Mouse (Mus musculus) forebrain, embryonic 12.5 days (tissue): ENCODE measurements around the gene Hmox1. TPM values are rescaled to one million over a fixed set of nuclear protein-coding genes. Genes with fewer than 3 reads are reported as not detected.
A peak's percentile ranks its signal among the peaks of the same experiment; 100 is the strongest.

Source experiments
- ATAC-seq: fragments of 200-750 bp; cut with Nextera tagmentation; 2 replicates; pipeline ENCODE4 v1.8.0; 2017; ENCODE audit warnings: moderate TSS enrichment; ENCODE audit not compliant: low FRiP score
- H3K27ac ChIP-seq: fragments of 300-500 bp; sonication (generic); 2 replicates; pipeline ENCODE4 v1.5.1; 2016; ENCODE audit warnings: mild to moderate bottlenecking
- H3K27me3 ChIP-seq: fragments of 300-500 bp; sonication (generic); 2 replicates; pipeline ENCODE4 v1.6.1; 2016; ENCODE audit warnings: mild to moderate bottlenecking
- H3K36me3 ChIP-seq: fragments of 300-500 bp; sonication (generic); replicated peaks from 2 replicates; pipeline ENCODE4 v1.6.1; 2016; ENCODE audit warnings: mild to moderate bottlenecking
- H3K4me1 ChIP-seq: fragments of 300-500 bp; sonication (generic); 2 replicates; pipeline ENCODE4 v1.6.1; 2016
- H3K4me2 ChIP-seq: fragments of 300-500 bp; sonication (generic); 2 replicates; pipeline ENCODE4 v1.6.1; 2016; ENCODE audit warnings: mild to moderate bottlenecking, moderate library complexity
- H3K4me3 ChIP-seq: fragments of 300-500 bp; sonication (generic); replicated peaks from 2 replicates; pipeline ENCODE4 v1.5.1; 2016; ENCODE audit warnings: mild to moderate bottlenecking
- H3K9ac ChIP-seq: fragments of 300-500 bp; sonication (generic); 2 replicates; pipeline ENCODE4 v1.6.1; 2016; ENCODE audit warnings: mild to moderate bottlenecking
- H3K9me3 ChIP-seq: fragments of 300-500 bp; sonication (generic); 2 replicates; pipeline ENCODE4 v1.6.1; 2016
- WGBS: fragments of 180-500 bp; shearing (Covaris S2); methylation state at CpG from one replicate; pipeline ENCODE4 v1.1.7; 2016; 5-methylcytosine and 5-hydroxymethylcytosine counted together
- polyA plus RNA-seq: library from polyadenylated mRNA; unstranded; fragments of >200 nt; fragmentation: Nextera tagmentation; extraction: Ambion mirVana; gene quantifications from 2 replicates; pipeline ENCODE4 v1.2.1, GENCODE M21; 2016

The Hmox1 gene
- polyA plus RNA-seq, 1 experiment from 2014 or later: 13.2 TPM

GRCm38 (mm10) chr8:75102956-75103355 is 9.5 kb downstream of the Hmox1 start:
- no peak for ATAC-seq
- Histone ChIP-seq H3K9me3 (no peaks in the 10 kb centered on the region), H3K4me2 (no peak overlapping the region), H3K27me3 (no peaks in the 10 kb centered on the region), H3K4me1 (no peaks in the 10 kb centered on the region), H3K4me3 (no peak overlapping the region), H3K9ac (no peak overlapping the region), H3K36me3 (no peaks in the 10 kb centered on the region), H3K27ac (no peak overlapping the region)
- WGBS: 95% methylated on average over 4 of the region's 4 CpGs

GRCm38 (mm10) chr8:75103376-75103878 is 10.0 kb downstream of the Hmox1 start:
- Histone ChIP-seq H3K4me1 (no peaks in the 10 kb centered on the region), H3K4me2 (no peak overlapping the region), H3K27ac (no peak overlapping the region), H3K9ac (no peak overlapping the region), H3K36me3 (no peaks in the 10 kb centered on the region), H3K27me3 (no peaks in the 10 kb centered on the region), H3K9me3 (no peaks in the 10 kb centered on the region), H3K4me3 (no peak overlapping the region)
- 58% methylated on average over 8 of the region's 8 CpGs for WGBS
- no peak for ATAC-seq

DNA sequence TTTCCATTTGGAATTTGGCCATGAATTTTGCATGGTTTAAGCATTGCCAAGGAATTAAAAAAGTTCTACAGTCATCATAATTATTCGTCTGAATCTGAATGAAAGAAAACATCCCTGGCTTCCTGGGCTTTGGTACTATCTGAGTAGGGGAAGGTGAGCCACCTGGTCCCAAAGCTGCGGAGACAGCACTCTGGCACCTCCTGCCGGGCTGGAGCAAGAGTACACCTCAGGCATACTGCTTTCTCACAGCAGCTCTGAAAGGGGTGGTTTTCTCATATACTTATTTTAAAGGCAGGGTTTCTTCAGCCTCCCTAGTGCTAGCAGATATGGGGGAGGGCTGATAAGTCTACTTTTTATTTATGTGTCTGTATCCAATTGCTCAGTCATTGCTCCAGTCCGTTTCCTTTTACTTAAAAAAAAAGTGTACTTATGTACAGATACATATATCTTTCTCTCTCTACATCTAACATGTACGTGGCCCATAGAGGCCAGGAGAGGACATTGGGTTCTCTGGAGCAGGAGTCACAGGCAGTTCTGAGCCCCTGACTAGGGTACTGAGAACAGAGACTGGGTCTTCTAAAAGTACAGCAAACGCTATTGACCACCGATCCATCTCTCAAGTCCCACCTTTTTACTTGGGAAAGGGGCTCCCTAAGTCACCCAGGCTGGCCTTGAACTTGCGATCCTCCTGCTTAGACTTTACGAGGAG is 15.3 kb downstream of the Hmox1 start:
- Histone ChIP-seq H3K36me3 (peaks cover 23% of the 10 kb centered on the region), H3K9me3 (no peaks in the 10 kb centered on the region), H3K27ac (peak overlapping the region; percentile 87), H3K9ac (peak overlapping the region; percentile 77), H3K4me2 (peak overlapping the region; percentile 70), H3K27me3 (no peaks in the 10 kb centered on the region), H3K4me1 (peaks cover 21% of the 10 kb centered on the region), H3K4me3 (peak overlapping the region; percentile 76)
- WGBS: under 1% methylated on average over 9 of the region's 9 CpGs
- peak; percentile 72 for ATAC-seq

DNA sequence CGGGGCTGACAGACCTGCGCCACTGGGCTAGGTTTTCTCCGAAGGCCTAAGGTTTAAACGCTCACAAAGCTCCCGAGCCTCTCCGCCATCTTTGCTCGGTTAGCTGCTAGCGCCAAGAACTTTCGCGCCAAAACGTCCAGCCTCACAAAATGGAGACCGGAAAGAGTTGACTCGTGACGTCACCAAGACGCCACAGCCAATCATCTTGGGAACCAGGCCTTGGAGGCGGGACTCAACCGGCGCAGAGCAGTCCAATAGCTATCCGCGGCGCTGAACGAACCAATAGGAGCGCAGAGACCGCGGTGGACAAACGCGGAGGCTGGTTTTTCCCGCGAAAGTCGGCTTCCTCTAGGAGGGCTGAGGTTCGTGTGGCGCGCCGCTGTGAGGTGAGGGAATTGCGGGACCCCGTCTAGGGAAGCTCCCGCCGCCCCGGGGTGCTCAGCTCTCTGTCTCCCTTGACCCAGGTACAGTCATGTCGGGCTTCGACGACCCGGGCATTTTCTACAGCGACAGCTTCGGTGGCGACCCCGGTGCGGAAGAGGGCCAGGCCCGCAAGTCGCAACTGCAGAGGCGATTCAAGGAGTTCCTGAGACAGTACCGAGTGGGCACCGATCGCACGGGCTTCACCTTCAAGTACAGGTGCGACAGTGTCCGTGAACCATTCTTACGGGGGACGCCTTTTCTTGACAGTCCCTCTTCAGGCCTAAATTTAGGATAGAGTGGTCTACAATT is 16.0 kb downstream of the Hmox1 start, which contains the start of gene Mcm5:
Mcm5 (plus strand) TSS at position 334 of the 732 bp plus-strand sequence.
- under 1% methylated on average over 59 of the region's 59 CpGs for WGBS
- no peaks in the 10 kb centered on the region for H3K9me3 ChIP-seq
- peak within 1 kb of the TSS; percentile 87 for H3K27ac ChIP-seq
- peaks cover 21% of the 10 kb centered on the region for H3K4me1 ChIP-seq
- peak within 1 kb of the TSS; percentile 86 for H3K4me2 ChIP-seq
- H3K27me3 ChIP-seq: no peaks in the 10 kb centered on the region
- H3K4me3 ChIP-seq: peak within 1 kb of the TSS; percentile 76
- ATAC-seq: peak; percentile 99
- peaks cover 30% of the 10 kb centered on the region for H3K36me3 ChIP-seq
- H3K9ac ChIP-seq: peak within 1 kb of the TSS; percentile 84

GRCm38 (mm10) chr8:75110093-75110492 is 16.7 kb downstream of the Hmox1 start:
- Histone ChIP-seq H3K4me3 (peak overlapping the region; percentile 76), H3K4me1 (peaks cover 21% of the 10 kb centered on the region), H3K9me3 (no peaks in the 10 kb centered on the region), H3K9ac (peak overlapping the region; percentile 84), H3K27me3 (no peaks in the 10 kb centered on the region), H3K36me3 (peaks cover 37% of the 10 kb centered on the region), H3K4me2 (peak overlapping the region; percentile 86), H3K27ac (no peak overlapping the region)
- 29% methylated on average over 13 of the region's 13 CpGs for WGBS
- ATAC-seq: no peak

GRCm38 (mm10) chr8:75118505-75118904 is 25.1 kb downstream of the Hmox1 start:
- 100% methylated on average over 1 of the region's 1 CpGs for WGBS
- no peak overlapping the region for H3K9ac ChIP-seq
- H3K4me3 ChIP-seq: no peak overlapping the region
- ATAC-seq: no peak
- no peaks in the 10 kb centered on the region for H3K4me1 ChIP-seq
- no peak overlapping the region for H3K4me2 ChIP-seq
- peaks cover 97% of the 10 kb centered on the region for H3K36me3 ChIP-seq
- H3K9me3 ChIP-seq: no peaks in the 10 kb centered on the region
- H3K27ac ChIP-seq: no peak overlapping the region
- no peaks in the 10 kb centered on the region for H3K27me3 ChIP-seq

- Histone ChIP-seq H3K4me3 (no peak overlapping the region), H3K36me3 (peaks cover 97% of the 10 kb centered on the region), H3K4me1 (no peaks in the 10 kb centered on the region), H3K27ac (no peak overlapping the region), H3K27me3 (no peaks in the 10 kb centered on the region), H3K9ac (no peak overlapping the region), H3K4me2 (no peak overlapping the region), H3K9me3 (no peaks in the 10 kb centered on the region)
- 99% methylated on average over 2 of the region's 2 CpGs for WGBS
- no peak for ATAC-seq
Observed at GRCm38 (mm10) chr8:75119287-75119686, 25.9 kb downstream of the Hmox1 start.

DNA sequence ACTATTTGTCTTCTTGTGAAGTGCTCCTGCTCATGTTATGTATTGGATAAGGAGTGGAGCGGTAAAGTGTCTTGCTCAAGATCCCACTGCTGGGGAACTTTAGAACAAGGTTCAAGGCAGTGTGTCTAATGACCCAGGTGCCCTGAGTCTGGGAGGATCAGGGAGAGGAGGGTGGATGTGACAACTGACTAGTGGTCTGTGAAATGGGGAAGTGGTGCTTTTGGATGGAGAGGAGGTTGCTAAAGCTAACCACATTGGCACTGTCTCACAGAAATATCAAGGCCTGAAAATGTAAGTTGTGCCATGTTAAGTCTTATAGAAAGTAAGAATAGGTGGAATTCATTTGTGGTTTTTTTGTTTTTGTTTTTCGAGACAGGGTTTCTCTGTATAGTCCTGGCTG is 26.3 kb downstream of the Hmox1 start:
- Histone ChIP-seq H3K36me3 (peaks cover 98% of the 10 kb centered on the region), H3K4me2 (no peak overlapping the region), H3K9ac (no peak overlapping the region), H3K4me3 (no peak overlapping the region), H3K27me3 (no peaks in the 10 kb centered on the region), H3K4me1 (no peaks in the 10 kb centered on the region), H3K9me3 (no peaks in the 10 kb centered on the region), H3K27ac (no peak overlapping the region)
- WGBS: 96% methylated on average over 2 of the region's 2 CpGs
- no peak for ATAC-seq

GRCm38 (mm10) chr8:75127406-75127805 is 34.0 kb downstream of the Hmox1 start:
- H3K4me1 ChIP-seq: no peaks in the 10 kb centered on the region
- H3K4me2 ChIP-seq: no peak overlapping the region
- H3K9me3 ChIP-seq: no peaks in the 10 kb centered on the region
- no peak for ATAC-seq
- no peak overlapping the region for H3K9ac ChIP-seq
- H3K4me3 ChIP-seq: no peak overlapping the region
- WGBS: 97% methylated on average over 1 of the region's 1 CpGs
- no peak overlapping the region for H3K27ac ChIP-seq
- H3K36me3 ChIP-seq: peaks cover 76% of the 10 kb centered on the region
- H3K27me3 ChIP-seq: no peaks in the 10 kb centered on the region

GRCm38 (mm10) chr8:75132485-75132884 is 39.1 kb downstream of the Hmox1 start:
- no peaks in the 10 kb centered on the region for H3K27me3 ChIP-seq
- no peaks in the 10 kb centered on the region; the same call in 1 of the 2 replicates for H3K4me1 ChIP-seq
- no peak overlapping the region for H3K27ac ChIP-seq
- WGBS: 13% methylated on average over 3 of the region's 3 CpGs
- no peak overlapping the region for H3K4me3 ChIP-seq
- H3K4me2 ChIP-seq: no peak overlapping the region
- H3K36me3 ChIP-seq: peaks cover 25% of the 10 kb centered on the region
- H3K9ac ChIP-seq: no peak overlapping the region
- no peak for ATAC-seq
- no peaks in the 10 kb centered on the region for H3K9me3 ChIP-seq

DNA sequence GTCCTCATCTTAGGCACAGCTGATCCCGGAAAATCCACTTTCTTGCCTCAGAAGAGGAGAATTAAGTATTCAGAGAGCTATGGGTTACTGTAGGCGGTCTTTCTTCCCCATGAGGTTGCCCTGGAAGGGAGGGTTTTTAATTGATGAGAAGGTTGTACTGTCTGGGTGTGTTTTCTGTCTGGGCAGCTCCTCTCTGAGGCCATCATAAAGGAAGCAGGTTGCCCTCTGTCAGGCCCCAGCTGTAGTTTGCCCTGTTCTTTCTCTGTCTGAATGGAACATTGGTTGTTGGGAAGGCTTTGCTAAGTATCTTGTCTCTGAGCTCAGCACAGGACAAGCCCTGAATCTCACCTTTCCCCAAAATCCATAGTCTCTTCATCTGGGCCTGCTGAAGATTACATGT is 40.0 kb downstream of the Hmox1 start:
- Histone ChIP-seq H3K27ac (no peak overlapping the region), H3K4me3 (no peak overlapping the region), H3K4me1 (no peaks in the 10 kb centered on the region; the same call in 1 of the 2 replicates), H3K4me2 (no peak overlapping the region), H3K9ac (no peak overlapping the region), H3K36me3 (peaks cover 19% of the 10 kb centered on the region), H3K9me3 (no peaks in the 10 kb centered on the region), H3K27me3 (no peaks in the 10 kb centered on the region)
- 90% methylated on average over 2 of the region's 2 CpGs for WGBS
- ATAC-seq: no peak

DNA sequence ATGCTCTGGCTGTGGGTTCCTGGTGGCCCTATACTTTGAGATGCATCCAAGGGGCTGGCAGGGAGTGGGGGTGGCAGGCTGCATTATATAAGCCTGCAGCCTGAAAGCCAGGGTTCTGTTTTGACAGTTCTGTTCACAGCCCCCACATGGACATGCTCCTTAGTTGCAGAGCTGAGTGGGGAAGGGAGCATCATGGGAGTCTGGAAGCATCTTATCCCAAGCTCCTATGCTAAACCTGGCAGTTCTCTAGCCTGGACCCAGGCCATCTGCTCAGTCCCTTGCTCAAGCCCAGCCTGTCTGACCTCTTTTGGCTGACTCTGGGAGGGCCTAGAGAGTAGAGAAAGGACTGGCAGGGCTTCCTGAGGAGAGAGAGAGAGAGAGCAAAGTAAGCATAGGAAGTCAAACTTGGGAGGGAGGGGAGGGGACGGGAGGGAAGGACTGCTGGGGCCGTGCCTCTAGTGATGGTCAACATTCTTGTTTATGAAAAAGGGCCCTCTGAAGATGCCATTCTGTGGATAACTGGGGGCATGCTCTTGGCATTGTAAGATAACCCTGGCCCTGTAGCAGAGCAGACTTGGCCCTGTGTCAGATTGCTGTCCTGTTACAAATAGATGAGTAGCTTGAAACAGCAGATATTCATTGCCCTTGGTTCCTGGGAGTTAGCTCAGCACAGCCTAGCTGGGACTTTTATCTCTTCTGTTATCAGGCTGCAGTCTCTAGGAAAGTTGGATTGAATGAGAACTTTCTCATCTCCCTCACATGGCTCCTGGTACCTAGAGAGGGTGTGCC is 41.4 kb downstream of the Hmox1 start:
- 0 out of 2 replicates have a peak overlapping the region, but pooled peaks have one; percentile 1 for H3K27ac ChIP-seq
- H3K4me3 ChIP-seq: no peak overlapping the region
- no peaks in the 10 kb centered on the region for H3K9me3 ChIP-seq
- H3K4me1 ChIP-seq: no peaks in the 10 kb centered on the region; the same call in 1 of the 2 replicates
- peaks cover 6% of the 10 kb centered on the region for H3K36me3 ChIP-seq
- no peak overlapping the region for H3K4me2 ChIP-seq
- no peaks in the 10 kb centered on the region for H3K27me3 ChIP-seq
- WGBS: 67% methylated on average over 2 of the region's 2 CpGs
- H3K9ac ChIP-seq: no peak overlapping the region
- no peak for ATAC-seq
